Mouse (Mus musculus): Measurements from ENCODE around the gene Nova2. TPM values are rescaled to one million over a fixed set of nuclear protein-coding genes. Genes with fewer than 3 reads are reported as not detected.

Gene Nova2
- polyA plus RNA-seq (2015; fragmentation: Nextera tagmentation; extraction: Ambion mirVana), result 9.7 and 10.7 TPM in 2 replicates

- Histone ChIP-seq H3K36me3 (no peaks in the 10 kb centered on the region), H3K9ac (peak within 1 kb of the TSS; percentile 100), H3K4me1 (replicated peaks) (peaks cover 84% of the 10 kb centered on the region), H3K9me3 (no peaks in the 10 kb centered on the region), H3K4me3 (peak within 1 kb of the TSS; percentile 96), H3K27me3 (no peaks in the 10 kb centered on the region), H3K27ac (replicated peaks) (peak within 1 kb of the TSS; percentile 96), H3K4me2 (peak within 1 kb of the TSS; percentile 77)
- peak; percentile 81 for ATAC-seq (ENCODE audit: low read depth)
- WGBS, result under 1% methylated on average over 30 of the region's 45 CpGs
These were observed at the start of gene Nova2 for GRCm38 (mm10) chr7:18925162-18925938. TSS of gene Nova2 (plus strand) at chr7:18925888.

- H3K27ac ChIP-seq (replicated peaks), result no peak overlapping the region
- 85% methylated on average over 7 of the region's 7 CpGs for WGBS
- no peak overlapping the region for H3K4me3 ChIP-seq
- H3K9me3 ChIP-seq, result no peaks in the 10 kb centered on the region
- ATAC-seq (ENCODE audit: low read depth), result no peak
- peaks cover 5% of the 10 kb centered on the region; the same call in 1 of the 2 replicates for H3K4me1 ChIP-seq (replicated peaks)
- no peak overlapping the region for H3K9ac ChIP-seq
- no peaks in the 10 kb centered on the region for H3K27me3 ChIP-seq
- H3K36me3 ChIP-seq, result no peaks in the 10 kb centered on the region
- no peak overlapping the region for H3K4me2 ChIP-seq
These were observed 47.0 kb upstream of the Nova2 start for GRCm38 (mm10) chr7:18878691-18879090.

- Histone ChIP-seq H3K9me3 (no peaks in the 10 kb centered on the region), H3K4me2 (no peak overlapping the region), H3K36me3 (no peaks in the 10 kb centered on the region), H3K4me3 (no peak overlapping the region), H3K4me1 (replicated peaks) (peaks cover 5% of the 10 kb centered on the region; the same call in 1 of the 2 replicates), H3K27ac (replicated peaks) (0 out of 2 replicates have a peak overlapping the region, but pooled peaks have one; percentile 7), H3K27me3 (no peaks in the 10 kb centered on the region), H3K9ac (no peak overlapping the region)
- WGBS, result 65% methylated on average over 9 of the region's 9 CpGs
- no peak for ATAC-seq (ENCODE audit: low read depth)
These were observed 41.5 kb upstream of the Nova2 start for GRCm38 (mm10) chr7:18883991-18884744.

- H3K9ac ChIP-seq, result no peak overlapping the region
These were observed 40.8 kb upstream of the Nova2 start for GRCm38 (mm10) chr7:18884745-18885422.

GRCm38 (mm10) chr7:18886963-18887362 lies 38.7 kb upstream of the Nova2 start:
- no peaks in the 10 kb centered on the region for H3K36me3 ChIP-seq
- H3K4me2 ChIP-seq, result no peak overlapping the region
- H3K9me3 ChIP-seq, result no peaks in the 10 kb centered on the region
- H3K4me3 ChIP-seq, result no peak overlapping the region
- no peak overlapping the region for H3K27ac ChIP-seq (replicated peaks)
- H3K4me1 ChIP-seq (replicated peaks), result peaks cover 5% of the 10 kb centered on the region; the same call in 1 of the 2 replicates
- no peaks in the 10 kb centered on the region for H3K27me3 ChIP-seq
- WGBS, result 100% methylated on average over 1 of the region's 1 CpGs
- ATAC-seq (ENCODE audit: low read depth), result no peak
- no peak overlapping the region for H3K9ac ChIP-seq

More at GRCm38 (mm10) chr7:18884745-18885422, 40.8 kb upstream of the Nova2 start:
- Histone ChIP-seq H3K27ac (replicated peaks) (0 out of 2 replicates have a peak overlapping the region, but pooled peaks have one; percentile 7), H3K4me2 (no peak overlapping the region), H3K9me3 (no peaks in the 10 kb centered on the region), H3K27me3 (no peaks in the 10 kb centered on the region), H3K36me3 (no peaks in the 10 kb centered on the region), H3K4me1 (replicated peaks) (peaks cover 5% of the 10 kb centered on the region; the same call in 1 of the 2 replicates), H3K4me3 (no peak overlapping the region)
- WGBS, result 61% methylated on average over 13 of the region's 13 CpGs
- ATAC-seq (ENCODE audit: low read depth), result no peak

GRCm38 (mm10) chr7:18890848-18891247 lies 34.8 kb upstream of the Nova2 start:
- H3K9me3 ChIP-seq, result no peaks in the 10 kb centered on the region
- H3K27ac ChIP-seq (replicated peaks), result no peak overlapping the region
- H3K4me1 ChIP-seq (replicated peaks), result peaks cover 29% of the 10 kb centered on the region
- ATAC-seq (ENCODE audit: low read depth), result no peak
- H3K27me3 ChIP-seq, result peaks cover 13% of the 10 kb centered on the region
- no peaks in the 10 kb centered on the region for H3K36me3 ChIP-seq
- H3K9ac ChIP-seq, result no peak overlapping the region
- H3K4me2 ChIP-seq, result no peak overlapping the region
- WGBS, result 93% methylated on average over 8 of the region's 8 CpGs
- no peak overlapping the region for H3K4me3 ChIP-seq

- Histone ChIP-seq H3K36me3 (no peaks in the 10 kb centered on the region), H3K9ac (peak overlapping the region; percentile 75), H3K27ac (replicated peaks) (0 out of 2 replicates have a peak overlapping the region, but pooled peaks have one; percentile 38), H3K4me1 (replicated peaks) (peaks cover 34% of the 10 kb centered on the region), H3K4me2 (peak overlapping the region; percentile 77), H3K27me3 (peaks cover 13% of the 10 kb centered on the region), H3K9me3 (no peaks in the 10 kb centered on the region), H3K4me3 (peak overlapping the region; percentile 49)
- peak; percentile 71 for ATAC-seq (ENCODE audit: low read depth)
- 22% methylated on average over 33 of the region's 33 CpGs for WGBS
These were observed 33.7 kb upstream of the Nova2 start for GRCm38 (mm10) chr7:18891872-18892599.

GRCm38 (mm10) chr7:18893009-18893408 lies 32.7 kb upstream of the Nova2 start:
- peaks cover 34% of the 10 kb centered on the region for H3K4me1 ChIP-seq (replicated peaks)
- ATAC-seq (ENCODE audit: low read depth), result peak; percentile 62
- H3K9ac ChIP-seq, result peak overlapping the region; percentile 75
- H3K4me2 ChIP-seq, result peak overlapping the region; percentile 77
- H3K9me3 ChIP-seq, result no peaks in the 10 kb centered on the region
- H3K27ac ChIP-seq (replicated peaks), result no peak overlapping the region
- WGBS, result 27% methylated on average over 27 of the region's 27 CpGs
- H3K27me3 ChIP-seq, result peaks cover 13% of the 10 kb centered on the region
- peak overlapping the region; percentile 49 for H3K4me3 ChIP-seq
- H3K36me3 ChIP-seq, result no peaks in the 10 kb centered on the region

- peak; percentile 19 for ATAC-seq (ENCODE audit: low read depth)
- Histone ChIP-seq H3K27me3 (peaks cover 13% of the 10 kb centered on the region), H3K4me3 (peak overlapping the region; percentile 49), H3K36me3 (no peaks in the 10 kb centered on the region), H3K4me1 (replicated peaks) (peaks cover 34% of the 10 kb centered on the region), H3K27ac (replicated peaks) (no peak overlapping the region), H3K4me2 (peak overlapping the region; percentile 77), H3K9me3 (no peaks in the 10 kb centered on the region), H3K9ac (peak overlapping the region; percentile 75)
- WGBS, result 1% methylated on average over 41 of the region's 41 CpGs
These were observed 31.8 kb upstream of the Nova2 start for GRCm38 (mm10) chr7:18893651-18894430.

GRCm38 (mm10) chr7:18896536-18896935 lies 29.2 kb upstream of the Nova2 start:
- no peaks in the 10 kb centered on the region for H3K9me3 ChIP-seq
- H3K4me1 ChIP-seq (replicated peaks), result peaks cover 34% of the 10 kb centered on the region
- H3K4me3 ChIP-seq, result no peak overlapping the region
- H3K36me3 ChIP-seq, result 0 out of 2 replicates have a peak, but pooled peaks cover 8% of the 10 kb centered on the region
- no peak for ATAC-seq (ENCODE audit: low read depth)
- 22% methylated on average over 5 of the region's 5 CpGs for WGBS
- peaks cover 13% of the 10 kb centered on the region for H3K27me3 ChIP-seq
- no peak overlapping the region for H3K4me2 ChIP-seq
- peak overlapping the region; percentile 6; the same call in 1 of the 2 replicates for H3K27ac ChIP-seq (replicated peaks)
- H3K9ac ChIP-seq, result no peak overlapping the region
